Mouse (Mus musculus): Measurements from ENCODE around the gene Rcsd1. TPM values are rescaled to one million over a fixed set of nuclear protein-coding genes. Genes with fewer than 3 reads are reported as not detected.
A peak's percentile ranks its signal among the peaks of the same experiment; 100 is the strongest.

Rcsd1 gene
- polyA plus RNA-seq, 1 experiment from 2014 or later: 111 TPM

DNA sequence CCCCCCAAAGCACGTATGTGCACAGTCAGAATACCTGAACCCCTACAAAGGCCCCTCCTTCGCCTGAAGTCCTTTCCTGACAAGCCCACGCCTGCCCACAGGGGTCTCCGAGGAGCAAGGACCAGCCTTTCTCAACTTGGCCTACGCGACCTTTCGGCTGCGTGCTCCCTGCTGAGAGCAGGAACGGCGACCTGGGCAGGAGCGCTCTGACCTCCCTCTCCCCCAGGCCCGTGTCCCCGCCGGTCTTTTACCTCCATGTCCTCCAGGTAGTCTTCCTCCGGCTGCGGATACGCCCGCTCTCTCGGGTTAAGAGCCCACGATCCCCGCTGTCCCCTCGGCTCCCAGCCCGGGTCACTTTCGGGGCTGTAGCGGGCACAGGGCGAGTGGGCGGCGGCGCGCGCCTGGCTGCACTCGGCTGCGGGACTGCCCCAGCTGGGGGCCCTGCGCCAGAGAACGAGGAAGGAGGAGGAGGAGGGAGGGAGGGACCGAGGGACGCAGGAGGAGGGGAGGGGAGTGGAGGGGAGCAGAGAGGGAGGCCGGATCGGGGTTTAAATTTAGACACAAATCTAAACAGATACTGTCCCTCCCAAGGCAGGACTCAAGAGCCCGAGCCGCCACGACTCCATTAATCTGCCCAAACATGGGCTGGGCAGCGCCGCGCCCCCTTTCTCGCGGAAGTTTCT is 1.8 kb downstream of the Rcsd1 start:
- peak overlapping the region; percentile 95 for H3K27ac ChIP-seq (ENCODE audit: low read length)
- H3K4me3 ChIP-seq (ENCODE audit: low read length): peak overlapping the region; percentile 75
- no peaks in the 10 kb centered on the region for H3K36me3 ChIP-seq (ENCODE audit: control insufficient read depth, insufficient read depth)
- ATAC-seq (replicated peaks; ENCODE audit: extremely low read depth, insufficient read depth, low FRiP score): peak; percentile 83
- peak overlapping the region; percentile 88 for H3K4me2 ChIP-seq (ENCODE audit: low read depth, low read length)
- no peaks in the 10 kb centered on the region for H3K9me3 ChIP-seq (replicated peaks; ENCODE audit: control insufficient read depth, low read length)
- under 1% methylated on average over 47 of the region's 47 CpGs for WGBS
- peaks cover 51% of the 10 kb centered on the region for H3K4me1 ChIP-seq (ENCODE audit: control insufficient read depth, insufficient read depth, low read length)
- peak overlapping the region; percentile 92 for H3K9ac ChIP-seq (ENCODE audit: low read length)
- no peaks in the 10 kb centered on the region for H3K27me3 ChIP-seq (ENCODE audit: control insufficient read depth, insufficient read depth, low read length)

DNA sequence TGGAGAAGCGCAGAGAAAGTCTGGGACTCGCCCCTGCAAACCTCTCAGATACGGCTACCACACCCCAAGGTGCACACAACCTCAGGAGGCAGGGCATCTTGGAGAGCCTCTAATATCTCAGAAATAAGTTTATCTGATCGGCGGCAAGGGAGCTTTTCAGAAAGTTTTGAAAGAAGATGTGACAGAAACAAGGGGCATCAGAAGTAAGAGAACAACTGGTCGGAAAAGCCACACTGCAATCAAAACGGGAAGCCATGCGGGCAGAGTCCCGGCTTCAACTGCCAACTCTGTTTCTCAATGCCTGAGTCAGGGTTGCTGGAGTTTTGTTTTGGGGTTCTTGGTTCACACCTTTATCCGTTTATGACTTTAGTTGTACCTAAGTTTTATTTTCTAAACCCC is 2.3 kb downstream of the Rcsd1 start:
- WGBS: 6% methylated on average over 10 of the region's 10 CpGs
- peak overlapping the region; percentile 88 for H3K4me2 ChIP-seq (ENCODE audit: low read depth, low read length)
- ATAC-seq (replicated peaks; ENCODE audit: extremely low read depth, insufficient read depth, low FRiP score): no peak
- H3K36me3 ChIP-seq (ENCODE audit: control insufficient read depth, insufficient read depth): no peaks in the 10 kb centered on the region
- H3K27ac ChIP-seq (ENCODE audit: low read length): peak overlapping the region; percentile 95
- peak overlapping the region; percentile 92 for H3K9ac ChIP-seq (ENCODE audit: low read length)
- peak overlapping the region; percentile 75 for H3K4me3 ChIP-seq (ENCODE audit: low read length)
- peaks cover 56% of the 10 kb centered on the region for H3K4me1 ChIP-seq (ENCODE audit: control insufficient read depth, insufficient read depth, low read length)
- no peaks in the 10 kb centered on the region for H3K27me3 ChIP-seq (ENCODE audit: control insufficient read depth, insufficient read depth, low read length)
- H3K9me3 ChIP-seq (replicated peaks; ENCODE audit: control insufficient read depth, low read length): no peaks in the 10 kb centered on the region

DNA sequence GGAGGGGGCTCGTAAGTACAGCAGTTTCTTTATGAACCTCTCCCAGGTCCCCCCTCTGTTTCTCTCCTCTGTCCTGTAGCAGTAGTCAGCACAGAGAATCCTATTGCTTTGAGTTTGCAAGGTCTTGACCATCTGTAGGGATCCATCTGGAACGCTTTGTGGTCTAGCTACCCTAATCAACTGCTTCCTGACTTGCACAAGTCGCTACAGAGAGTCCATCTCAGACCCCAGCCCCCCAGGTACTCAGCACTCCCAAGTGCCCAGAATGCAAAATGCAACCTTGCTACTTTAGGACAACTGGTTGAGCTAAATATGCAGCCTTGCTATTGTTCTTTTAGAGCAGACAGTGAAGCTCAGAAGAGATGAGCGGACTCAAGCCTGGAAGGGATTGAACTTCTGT is 3.1 kb downstream of the Rcsd1 start:
- Histone ChIP-seq H3K36me3 (ENCODE audit: control insufficient read depth, insufficient read depth) (no peaks in the 10 kb centered on the region; the same call in 1 of the 2 replicates), H3K4me2 (ENCODE audit: low read depth, low read length) (peak overlapping the region; percentile 88), H3K9me3 (replicated peaks; ENCODE audit: control insufficient read depth, low read length) (no peaks in the 10 kb centered on the region), H3K9ac (ENCODE audit: low read length) (peak overlapping the region; percentile 92), H3K27me3 (ENCODE audit: control insufficient read depth, insufficient read depth, low read length) (no peaks in the 10 kb centered on the region), H3K27ac (ENCODE audit: low read length) (peak overlapping the region; percentile 95), H3K4me3 (ENCODE audit: low read length) (peak overlapping the region; percentile 75), H3K4me1 (ENCODE audit: control insufficient read depth, insufficient read depth, low read length) (peaks cover 64% of the 10 kb centered on the region)
- 15% methylated on average over 4 of the region's 4 CpGs for WGBS
- no peak for ATAC-seq (replicated peaks; ENCODE audit: extremely low read depth, insufficient read depth, low FRiP score)

- Histone ChIP-seq H3K4me1 (ENCODE audit: control insufficient read depth, insufficient read depth, low read length) (peaks cover 69% of the 10 kb centered on the region), H3K4me2 (ENCODE audit: low read depth, low read length) (peak overlapping the region; percentile 88), H3K27me3 (ENCODE audit: control insufficient read depth, insufficient read depth, low read length) (no peaks in the 10 kb centered on the region), H3K36me3 (ENCODE audit: control insufficient read depth, insufficient read depth) (no peaks in the 10 kb centered on the region; the same call in 1 of the 2 replicates), H3K4me3 (ENCODE audit: low read length) (peak overlapping the region; percentile 75), H3K9ac (ENCODE audit: low read length) (peak overlapping the region; percentile 92), H3K9me3 (replicated peaks; ENCODE audit: control insufficient read depth, low read length) (no peaks in the 10 kb centered on the region), H3K27ac (ENCODE audit: low read length) (peak overlapping the region; percentile 95)
- WGBS: 53% methylated on average over 7 of the region's 7 CpGs
- ATAC-seq (replicated peaks; ENCODE audit: extremely low read depth, insufficient read depth, low FRiP score): no peak
These were observed 3.6 kb downstream of the Rcsd1 start for GRCm38 (mm10) chr1:165705868-165706348.

- no peak for ATAC-seq (replicated peaks; ENCODE audit: extremely low read depth, insufficient read depth, low FRiP score)
- H3K27ac ChIP-seq (ENCODE audit: low read length): peak overlapping the region; percentile 95
- no peaks in the 10 kb centered on the region; the same call in 1 of the 2 replicates for H3K36me3 ChIP-seq (ENCODE audit: control insufficient read depth, insufficient read depth)
- H3K4me2 ChIP-seq (ENCODE audit: low read depth, low read length): peak overlapping the region; percentile 88
- no peaks in the 10 kb centered on the region for H3K9me3 ChIP-seq (replicated peaks; ENCODE audit: control insufficient read depth, low read length)
- H3K27me3 ChIP-seq (ENCODE audit: control insufficient read depth, insufficient read depth, low read length): no peaks in the 10 kb centered on the region
- whole genome bisulfite sequencing: 41% methylated on average over 6 of the region's 6 CpGs
- H3K4me1 ChIP-seq (ENCODE audit: control insufficient read depth, insufficient read depth, low read length): peaks cover 75% of the 10 kb centered on the region
- peak overlapping the region; percentile 55 for H3K9ac ChIP-seq (ENCODE audit: low read length)
- H3K4me3 ChIP-seq (ENCODE audit: low read length): peak overlapping the region; percentile 75
These were observed 4.2 kb downstream of the Rcsd1 start for GRCm38 (mm10) chr1:165705368-165705767.

GRCm38 (mm10) chr1:165704841-165705240 is 4.7 kb downstream of the Rcsd1 start:
- Histone ChIP-seq H3K9me3 (replicated peaks; ENCODE audit: control insufficient read depth, low read length) (no peaks in the 10 kb centered on the region), H3K4me2 (ENCODE audit: low read depth, low read length) (peak overlapping the region; percentile 88), H3K4me1 (ENCODE audit: control insufficient read depth, insufficient read depth, low read length) (peaks cover 80% of the 10 kb centered on the region), H3K27me3 (ENCODE audit: control insufficient read depth, insufficient read depth, low read length) (no peaks in the 10 kb centered on the region), H3K9ac (ENCODE audit: low read length) (peak overlapping the region; percentile 55), H3K27ac (ENCODE audit: low read length) (peak overlapping the region; percentile 95), H3K4me3 (ENCODE audit: low read length) (peak overlapping the region; percentile 75), H3K36me3 (ENCODE audit: control insufficient read depth, insufficient read depth) (no peaks in the 10 kb centered on the region; the same call in 1 of the 2 replicates)
- 51% methylated on average over 3 of the region's 3 CpGs for WGBS
- ATAC-seq (replicated peaks; ENCODE audit: extremely low read depth, insufficient read depth, low FRiP score): no peak

GRCm38 (mm10) chr1:165702221-165703031 is 7.1 kb downstream of the Rcsd1 start:
- peak; percentile 50 for ATAC-seq (replicated peaks; ENCODE audit: extremely low read depth, insufficient read depth, low FRiP score)
- Histone ChIP-seq H3K9me3 (replicated peaks; ENCODE audit: control insufficient read depth, low read length) (no peaks in the 10 kb centered on the region), H3K4me3 (ENCODE audit: low read length) (peak overlapping the region; percentile 40), H3K4me1 (ENCODE audit: control insufficient read depth, insufficient read depth, low read length) (peaks cover 78% of the 10 kb centered on the region), H3K36me3 (ENCODE audit: control insufficient read depth, insufficient read depth) (no peaks in the 10 kb centered on the region; the same call in 1 of the 2 replicates), H3K27ac (ENCODE audit: low read length) (peak overlapping the region; percentile 90), H3K27me3 (ENCODE audit: control insufficient read depth, insufficient read depth, low read length) (no peaks in the 10 kb centered on the region), H3K9ac (ENCODE audit: low read length) (peak overlapping the region; percentile 68), H3K4me2 (ENCODE audit: low read depth, low read length) (peak overlapping the region; percentile 66)
- 11% methylated on average over 19 of the region's 19 CpGs for WGBS

- no peaks in the 10 kb centered on the region; the same call in 1 of the 2 replicates for H3K36me3 ChIP-seq (ENCODE audit: control insufficient read depth, insufficient read depth)
- ATAC-seq (replicated peaks; ENCODE audit: extremely low read depth, insufficient read depth, low FRiP score): no peak
- H3K4me2 ChIP-seq (ENCODE audit: low read depth, low read length): peak overlapping the region; percentile 66
- 23% methylated on average over 9 of the region's 9 CpGs for WGBS
- H3K4me1 ChIP-seq (ENCODE audit: control insufficient read depth, insufficient read depth, low read length): peaks cover 83% of the 10 kb centered on the region
- H3K9ac ChIP-seq (ENCODE audit: low read length): peak overlapping the region; percentile 68; the same call in 1 of the 2 replicates
- H3K27me3 ChIP-seq (ENCODE audit: control insufficient read depth, insufficient read depth, low read length): no peaks in the 10 kb centered on the region
- peak overlapping the region; percentile 9 for H3K4me3 ChIP-seq (ENCODE audit: low read length)
- no peaks in the 10 kb centered on the region for H3K9me3 ChIP-seq (replicated peaks; ENCODE audit: control insufficient read depth, low read length)
- H3K27ac ChIP-seq (ENCODE audit: low read length): peak overlapping the region; percentile 90
These were observed 8.0 kb downstream of the Rcsd1 start for GRCm38 (mm10) chr1:165701562-165701961.
